Mouse (Mus musculus) thymus, adult 2 months (tissue): ENCODE measurements at regions not wholly inside any gene's neighbourhood (a gene's known extent, or its start where the extent isn't known, plus 50 kb on each side); places are given as distances from the start of the nearest gene placed in this dataset.

ENCODE experiments used
- DNase-seq: peaks from one replicate; pipeline ENCODE4 v3.0.0; 2021
- H3K27ac ChIP-seq: fragments of 200-500 bp; 2 replicates; pipeline ENCODE4 v1.5.1; 2012; ENCODE audit warnings: low read length, control low read depth; ENCODE audit not compliant: control insufficient read depth, insufficient read depth
- H3K27me3 ChIP-seq: fragments of 200-500 bp; 2 replicates; pipeline ENCODE4 v1.6.1; 2012; ENCODE audit warnings: mild to moderate bottlenecking, low read length, moderate library complexity, mixed read lengths; ENCODE audit not compliant: control insufficient read depth, insufficient read depth
- H3K36me3 ChIP-seq: fragments of 200-500 bp; 2 replicates; pipeline ENCODE4 v1.6.1; 2012; ENCODE audit warnings: mild to moderate bottlenecking, low read length, moderate library complexity; ENCODE audit not compliant: control insufficient read depth, insufficient read depth
- H3K4me1 ChIP-seq: fragments of 200-500 bp; replicated peaks from 2 replicates; pipeline ENCODE4 v1.6.1; 2012; ENCODE audit warnings: low read length; ENCODE audit not compliant: control insufficient read depth, insufficient read depth
- H3K4me3 ChIP-seq: fragments of 200-500 bp; 2 replicates; pipeline ENCODE4 v1.5.1; 2012; ENCODE audit warnings: mild to moderate bottlenecking, low read length, control low read depth, moderate library complexity; ENCODE audit not compliant: control insufficient read depth, insufficient read depth
- CTCF ChIP-seq: fragments of 200-500 bp; IDR thresholded peaks from 2 replicates; pipeline ENCODE4 v1.5.1; 2012; ENCODE audit warnings: mild to moderate bottlenecking, control low read depth, low read length, moderate library complexity, borderline replicate concordance; ENCODE audit not compliant: control insufficient read depth, poor library complexity, insufficient read depth; ENCODE audit errors: extremely low read depth
- POLR2A ChIP-seq: fragments of 200-500 bp; IDR thresholded peaks from 2 replicates; pipeline ENCODE4 v1.6.1; 2012; ENCODE audit warnings: mild to moderate bottlenecking, low read length, control low read depth, moderate library complexity; ENCODE audit not compliant: control insufficient read depth, poor library complexity, insufficient read depth; ENCODE audit errors: extremely low read depth
- WGBS: fragments of 180-500 bp; shearing (Covaris S2); methylation state at CpG from one replicate; pipeline ENCODE4 v1.1.7; 2018; 5-methylcytosine and 5-hydroxymethylcytosine counted together

GRCm38 (mm10) chr6:143333493-143333892 is 166.5 kb downstream of the Etnk1 start:
- no peaks in the 10 kb centered on the region for H3K36me3 ChIP-seq
- 80% methylated on average over 8 of the region's 8 CpGs for WGBS
- H3K27ac ChIP-seq = no peak overlapping the region
- no peaks in the 10 kb centered on the region for H3K27me3 ChIP-seq
- no peak for TF ChIP-seq CTCF
- no peak for TF ChIP-seq POLR2A
- H3K4me3 ChIP-seq = no peak overlapping the region
- H3K4me1 ChIP-seq = no peaks in the 10 kb centered on the region
- DNase-seq = no peak

DNA sequence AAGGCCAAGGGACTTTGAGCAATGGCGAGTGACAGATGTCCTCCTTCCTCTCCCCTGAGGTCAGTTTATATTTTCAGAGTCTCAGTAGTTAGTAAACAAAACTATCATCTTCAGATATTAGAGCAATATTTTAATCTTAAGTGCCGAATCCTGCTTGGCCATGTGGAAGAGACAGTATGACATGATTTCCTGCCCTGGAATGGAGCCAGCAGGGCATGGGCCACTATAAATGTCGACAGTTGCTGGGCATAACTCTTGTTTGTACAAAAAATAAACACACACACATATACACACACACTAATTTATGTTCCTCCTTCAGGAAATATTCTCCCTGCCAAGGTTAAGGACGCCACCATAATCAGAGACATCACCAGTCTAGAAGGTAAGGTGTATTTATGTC is 169.6 kb downstream of the Etnk1 start:
- no peak overlapping the region for H3K4me3 ChIP-seq
- no peaks in the 10 kb centered on the region for H3K27me3 ChIP-seq
- H3K36me3 ChIP-seq = no peaks in the 10 kb centered on the region
- 80% methylated on average over 4 of the region's 4 CpGs for WGBS
- TF ChIP-seq POLR2A (no peak), CTCF (no peak)
- no peak for DNase-seq
- H3K4me1 ChIP-seq = no peaks in the 10 kb centered on the region
- no peak overlapping the region for H3K27ac ChIP-seq

- Histone ChIP-seq H3K27ac (no peak overlapping the region), H3K36me3 (no peaks in the 10 kb centered on the region), H3K4me3 (no peak overlapping the region), H3K4me1 (no peaks in the 10 kb centered on the region), H3K27me3 (no peaks in the 10 kb centered on the region)
- DNase-seq = no peak
- 92% methylated on average over 2 of the region's 2 CpGs for WGBS
- TF ChIP-seq CTCF = no peak
- TF ChIP-seq POLR2A = no peak
These were observed 182.0 kb downstream of the Etnk1 start for GRCm38 (mm10) chr6:143349000-143349399.

GRCm38 (mm10) chr6:143359320-143360032 is 192.5 kb downstream of the Etnk1 start:
- WGBS = 93% methylated on average over 7 of the region's 7 CpGs
- H3K4me1 ChIP-seq = no peaks in the 10 kb centered on the region
- no peaks in the 10 kb centered on the region for H3K36me3 ChIP-seq
- no peak overlapping the region for H3K4me3 ChIP-seq
- H3K27me3 ChIP-seq = no peaks in the 10 kb centered on the region
- no peak overlapping the region for H3K27ac ChIP-seq
- no peak for TF ChIP-seq CTCF
- TF ChIP-seq POLR2A = no peak
- no peak for DNase-seq

DNA sequence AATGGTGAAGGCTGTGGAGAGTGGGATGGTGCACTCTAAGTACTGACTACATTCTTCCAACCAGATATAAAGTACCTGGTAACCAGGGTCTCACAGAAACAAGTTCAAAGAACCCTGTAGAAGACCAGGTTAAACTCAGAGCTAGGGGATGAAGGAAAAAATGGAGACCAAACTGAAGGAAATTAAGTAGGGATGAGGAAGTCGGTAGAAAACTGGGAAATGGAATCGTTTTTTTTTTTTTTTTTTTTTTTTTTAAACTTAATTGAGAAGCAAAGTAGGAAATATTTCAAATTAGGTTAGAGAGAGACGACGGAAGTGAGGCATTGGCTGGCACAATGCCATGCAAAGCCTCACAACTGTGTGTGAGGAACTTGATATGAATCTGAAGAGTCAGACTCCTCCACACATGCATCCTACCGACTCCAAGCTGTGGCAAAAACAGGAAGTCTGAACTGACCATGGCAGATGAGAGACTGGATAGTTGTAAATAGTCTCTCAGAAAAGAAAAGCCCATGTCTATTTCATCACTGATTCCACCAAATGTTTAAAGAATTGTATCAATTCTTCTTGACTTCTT is 194.2 kb downstream of the Etnk1 start:
- Histone ChIP-seq H3K4me3 (no peak overlapping the region), H3K4me1 (no peaks in the 10 kb centered on the region), H3K36me3 (no peaks in the 10 kb centered on the region), H3K27ac (no peak overlapping the region), H3K27me3 (no peaks in the 10 kb centered on the region)
- 5% methylated on average over 5 of the region's 5 CpGs for WGBS
- no peak for TF ChIP-seq CTCF
- no peak for TF ChIP-seq POLR2A
- no peak for DNase-seq

DNA sequence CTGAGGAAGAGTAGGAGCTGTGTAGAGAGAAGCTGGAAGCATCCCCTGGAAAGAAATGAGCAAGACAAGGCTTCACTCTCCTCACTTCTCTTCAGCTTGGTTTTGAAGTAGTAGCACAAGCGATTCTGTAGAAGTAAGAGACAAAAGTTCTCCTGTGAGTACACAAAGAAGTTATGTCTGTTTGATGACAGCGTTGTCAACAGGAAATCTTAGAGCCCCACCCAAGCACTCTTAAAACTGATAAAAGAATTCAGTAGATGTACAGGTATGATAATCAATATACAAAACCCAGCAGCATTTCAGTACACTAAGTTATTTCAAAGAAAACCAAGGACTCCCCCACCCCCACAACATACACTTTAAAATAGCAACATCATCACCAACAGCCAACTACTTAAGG is 194.9 kb downstream of the Etnk1 start:
- no peak overlapping the region for H3K27ac ChIP-seq
- DNase-seq = no peak
- H3K27me3 ChIP-seq = no peaks in the 10 kb centered on the region
- no peak overlapping the region for H3K4me3 ChIP-seq
- TF ChIP-seq POLR2A = no peak
- TF ChIP-seq CTCF = no peak
- no peaks in the 10 kb centered on the region for H3K36me3 ChIP-seq
- WGBS = 52% methylated on average over 2 of the region's 2 CpGs
- H3K4me1 ChIP-seq = no peaks in the 10 kb centered on the region
